Mouse (Mus musculus): ENCODE data around the gene Rhbg. TPM values are rescaled to one million over a fixed set of nuclear protein-coding genes. Genes with fewer than 3 reads are reported as not detected.

The Rhbg gene
- polyA plus RNA-seq, 1 experiment = not detected

Other genes with a start within 250 kb of the Rhbg start
- gene Hapln2, start 227.1 kb downstream of the Rhbg start, polyA plus RNA-seq (2012; rRNA removed) = 28.5 and 39.4 TPM in 2 replicates
- 13.7 and 14.4 TPM in 2 replicates for gene Gpatch4, start 211.6 kb downstream of the Rhbg start, polyA plus RNA-seq (2012; rRNA removed)
- gene Naxe, start 196.2 kb downstream of the Rhbg start, polyA plus RNA-seq (2012; rRNA removed) = 79.5 and 90.3 TPM in 2 replicates
- gene Ttc24, start 176.4 kb downstream of the Rhbg start, polyA plus RNA-seq (2012; rRNA removed) = not detected in 2 replicates
- gene Iqgap3, start 172.7 kb downstream of the Rhbg start, polyA plus RNA-seq (2012; rRNA removed) = 0.64 and 0.74 TPM in 2 replicates
- 137 and 138 TPM in 2 replicates for gene Mef2d, start 112.3 kb downstream of the Rhbg start, polyA plus RNA-seq (2012; rRNA removed)
- not detected in 2 replicates for gene Gm38392, start 32.5 kb upstream of the Rhbg start, polyA plus RNA-seq (2012; rRNA removed)
- 4.2 and 5.1 TPM in 2 replicates for gene Tsacc, start 42.3 kb upstream of the Rhbg start, polyA plus RNA-seq (2012; rRNA removed)
- gene Cct3, start 42.4 kb upstream of the Rhbg start, polyA plus RNA-seq (2012; rRNA removed) = 141 and 157 TPM in 2 replicates
- gene Glmp, start 70.3 kb upstream of the Rhbg start, polyA plus RNA-seq (2012; rRNA removed) = 88.0 and 91.7 TPM in 2 replicates
- 0.64 and 0.78 TPM in 2 replicates for gene Tmem79, start 81.4 kb upstream of the Rhbg start, polyA plus RNA-seq (2012; rRNA removed)
- gene Smg5, start 81.6 kb upstream of the Rhbg start, polyA plus RNA-seq (2012; rRNA removed) = 87.8 and 92.8 TPM in 2 replicates
- gene Paqr6, start 109.9 kb upstream of the Rhbg start, polyA plus RNA-seq (2012; rRNA removed) = 29.8 and 29.9 TPM in 2 replicates
- 0.46 and 2.3 TPM in 2 replicates for gene Bglap3, start 118.0 kb upstream of the Rhbg start, polyA plus RNA-seq (2012; rRNA removed)
- 1.6 and 5.5 TPM in 2 replicates for gene Bglap2, start 124.0 kb upstream of the Rhbg start, polyA plus RNA-seq (2012; rRNA removed)
- 0.34 and 2.3 TPM in 2 replicates for gene Bglap, start 129.8 kb upstream of the Rhbg start, polyA plus RNA-seq (2012; rRNA removed)
- gene Pmf1, start 155.6 kb upstream of the Rhbg start, polyA plus RNA-seq (2012; rRNA removed) = 12.6 and 14.3 TPM in 2 replicates
- gene Slc25a44, start 170.4 kb upstream of the Rhbg start, polyA plus RNA-seq (2012; rRNA removed) = 59.9 and 61.4 TPM in 2 replicates
- gene Sema4a, start 206.5 kb upstream of the Rhbg start, polyA plus RNA-seq (2012; rRNA removed) = 66.2 and 70.8 TPM in 2 replicates

All from frontal cortex, adult 2 months (tissue).